Mouse (Mus musculus) ES-Bruce4 (cell line): ENCODE measurements at regions not wholly inside any gene's neighbourhood (a gene's known extent, or its start where the extent isn't known, plus 50 kb on each side); places are given as distances from the start of the nearest gene placed in this dataset.

Experiments
- H3K27ac ChIP-seq: 2 replicates; pipeline ENCODE4 v1.5.1; 2012; ENCODE audit warnings: low read length, inconsistent platforms; ENCODE audit not compliant: insufficient read depth
- H3K27me3 ChIP-seq: 2 replicates; pipeline ENCODE4 v1.6.1; 2012; ENCODE audit warnings: mild to moderate bottlenecking, low read length, inconsistent platforms; ENCODE audit not compliant: control insufficient read depth, poor library complexity, insufficient read depth, severe bottlenecking
- H3K36me3 ChIP-seq: 2 replicates; pipeline ENCODE4 v1.6.1; 2012; ENCODE audit warnings: inconsistent platforms, mild to moderate bottlenecking, low read length, moderate library complexity; ENCODE audit not compliant: control insufficient read depth, poor library complexity, insufficient read depth, severe bottlenecking
- H3K4me1 ChIP-seq: one replicate; pipeline ENCODE4 v1.8.1; 2011; ENCODE audit warnings: low read length; ENCODE audit not compliant: control insufficient read depth, insufficient read depth
- H3K4me3 ChIP-seq: 2 replicates; pipeline ENCODE4 v1.5.1; 2011; ENCODE audit warnings: low read depth, mild to moderate bottlenecking, low read length
- H3K9ac ChIP-seq: 2 replicates; pipeline ENCODE4 v1.6.1; 2012; ENCODE audit warnings: low read depth, mild to moderate bottlenecking, inconsistent platforms; ENCODE audit not compliant: poor library complexity, severe bottlenecking
- H3K9me3 ChIP-seq: replicated peaks from 2 replicates; pipeline ENCODE4 v1.6.1; 2012; ENCODE audit warnings: mild to moderate bottlenecking, low read length, inconsistent platforms; ENCODE audit not compliant: control insufficient read depth, poor library complexity, insufficient read depth, severe bottlenecking
- CTCF ChIP-seq: IDR thresholded peaks from one replicate; pipeline ENCODE4 v1.8.1; 2011; ENCODE audit warnings: low read depth, low read length
- EP300 ChIP-seq: IDR thresholded peaks from 2 replicates; pipeline ENCODE4 v1.6.1; 2011; ENCODE audit warnings: low read depth, low read length; ENCODE audit not compliant: insufficient read depth
- POLR2A ChIP-seq: IDR thresholded peaks from one replicate; pipeline ENCODE4 v1.8.1; 2011; ENCODE audit warnings: low read length; ENCODE audit not compliant: insufficient read depth

DNA sequence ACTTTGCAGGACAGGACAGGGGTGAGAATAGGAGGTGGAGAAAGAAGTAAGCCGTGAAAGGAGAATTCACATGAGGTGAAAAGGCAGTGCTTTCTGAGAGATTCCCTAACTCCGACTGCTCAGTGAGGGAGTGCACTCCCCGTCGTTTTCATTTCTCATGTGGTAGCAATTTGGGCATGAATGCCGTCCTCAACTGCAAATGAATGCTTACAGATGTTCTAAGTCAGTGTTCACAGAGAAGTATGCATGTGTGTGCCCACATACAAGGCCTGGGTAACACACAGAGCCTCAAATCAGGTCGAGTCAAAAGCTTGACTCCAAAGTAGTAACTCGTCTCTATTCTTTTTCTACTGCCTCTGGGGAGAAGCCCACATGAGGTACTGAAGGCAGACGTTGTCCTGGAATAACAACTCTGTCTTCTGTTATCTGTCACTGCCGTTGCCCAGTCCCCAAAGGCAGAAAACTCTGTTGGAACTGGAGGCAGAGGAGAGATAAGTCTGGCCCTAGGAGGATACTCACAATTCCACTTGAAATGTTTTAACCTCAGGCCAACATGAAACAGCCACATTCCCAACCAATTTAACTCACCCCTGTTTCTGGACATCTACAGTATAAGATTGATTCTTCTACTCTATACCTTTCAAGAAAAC lies 318.0 kb downstream of the Gm11361 start:
- no peaks in the 10 kb centered on the region for H3K27me3 ChIP-seq
- no peaks in the 10 kb centered on the region for H3K4me1 ChIP-seq
- H3K4me3 ChIP-seq, result no peak overlapping the region
- TF ChIP-seq CTCF (no peak), POLR2A (no peak), EP300 (no peak)
- H3K9me3 ChIP-seq, result no peaks in the 10 kb centered on the region
- no peaks in the 10 kb centered on the region for H3K36me3 ChIP-seq
- H3K27ac ChIP-seq, result no peak overlapping the region
- no peak overlapping the region for H3K9ac ChIP-seq

DNA sequence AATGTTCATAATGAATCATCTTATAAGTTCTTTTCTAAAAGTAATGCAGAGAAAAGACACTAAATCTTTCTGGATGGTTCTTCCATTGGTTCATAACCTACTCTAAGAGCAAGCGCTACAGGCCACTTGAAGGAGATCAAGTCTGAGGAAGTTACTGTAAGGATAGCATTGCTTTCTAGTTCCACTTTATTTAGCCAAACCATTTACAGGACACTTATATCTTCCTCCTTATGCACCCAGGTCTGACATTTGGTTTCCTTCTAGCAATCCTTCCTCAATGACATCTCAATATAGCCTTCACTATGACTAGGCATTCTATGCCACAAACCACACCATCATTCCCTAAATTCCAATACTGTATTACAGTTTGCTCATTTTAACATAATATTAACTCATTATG lies 316.0 kb downstream of the Gm11361 start:
- Histone ChIP-seq H3K9ac (no peak overlapping the region), H3K27me3 (no peaks in the 10 kb centered on the region), H3K9me3 (no peaks in the 10 kb centered on the region), H3K36me3 (no peaks in the 10 kb centered on the region), H3K27ac (no peak overlapping the region), H3K4me1 (no peaks in the 10 kb centered on the region), H3K4me3 (no peak overlapping the region)
- TF ChIP-seq CTCF (no peak), EP300 (no peak), POLR2A (no peak)

DNA sequence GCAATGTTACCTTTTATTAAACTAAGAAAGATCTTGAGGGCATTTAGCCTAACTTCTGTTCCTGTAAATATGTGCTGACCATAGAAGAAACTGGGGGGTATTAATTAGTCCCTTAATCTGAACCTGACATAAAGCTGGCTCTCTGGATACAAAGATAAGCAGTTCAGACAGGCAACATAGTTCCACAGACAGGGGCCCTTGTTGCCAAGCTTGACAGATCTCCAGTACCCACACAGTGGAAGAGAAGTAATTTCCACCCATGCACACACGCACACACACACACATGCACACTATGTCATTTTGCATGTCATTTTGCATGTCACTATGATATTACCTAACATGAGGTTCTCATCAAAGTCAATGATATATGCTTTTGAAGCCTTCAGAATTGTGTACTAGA lies 315.1 kb downstream of the Gm11361 start:
- no peaks in the 10 kb centered on the region for H3K27me3 ChIP-seq
- H3K9ac ChIP-seq, result no peak overlapping the region
- TF ChIP-seq CTCF, result no peak
- H3K36me3 ChIP-seq, result no peaks in the 10 kb centered on the region
- H3K4me3 ChIP-seq, result no peak overlapping the region
- no peak overlapping the region for H3K27ac ChIP-seq
- no peaks in the 10 kb centered on the region for H3K4me1 ChIP-seq
- H3K9me3 ChIP-seq, result no peaks in the 10 kb centered on the region

DNA sequence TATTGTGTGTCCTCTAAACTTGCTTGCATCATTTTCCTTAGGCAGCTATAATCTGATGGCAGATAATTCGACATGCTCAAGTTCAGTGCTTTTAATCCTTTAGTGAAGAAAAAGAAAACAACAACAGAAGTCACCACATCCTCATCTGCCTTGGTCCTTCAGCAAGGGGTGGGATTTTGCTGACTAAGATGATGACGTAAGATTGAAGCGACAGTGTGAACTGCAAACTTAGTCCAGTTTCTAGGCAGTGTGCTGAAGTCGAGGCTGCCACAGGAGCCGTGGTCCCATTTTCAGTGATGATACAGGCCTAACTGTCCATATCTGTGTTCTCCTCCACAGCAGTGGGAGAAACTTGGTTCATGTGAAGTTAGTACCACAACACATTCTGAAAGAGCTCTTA lies 314.4 kb downstream of the Gm11361 start:
- H3K9me3 ChIP-seq, result no peaks in the 10 kb centered on the region
- TF ChIP-seq EP300, result no peak
- TF ChIP-seq POLR2A, result no peak
- no peak for TF ChIP-seq CTCF
- H3K4me1 ChIP-seq, result no peaks in the 10 kb centered on the region
- H3K9ac ChIP-seq, result no peak overlapping the region
- H3K27me3 ChIP-seq, result no peaks in the 10 kb centered on the region
- no peak overlapping the region for H3K27ac ChIP-seq
- no peaks in the 10 kb centered on the region for H3K36me3 ChIP-seq
- no peak overlapping the region for H3K4me3 ChIP-seq

DNA sequence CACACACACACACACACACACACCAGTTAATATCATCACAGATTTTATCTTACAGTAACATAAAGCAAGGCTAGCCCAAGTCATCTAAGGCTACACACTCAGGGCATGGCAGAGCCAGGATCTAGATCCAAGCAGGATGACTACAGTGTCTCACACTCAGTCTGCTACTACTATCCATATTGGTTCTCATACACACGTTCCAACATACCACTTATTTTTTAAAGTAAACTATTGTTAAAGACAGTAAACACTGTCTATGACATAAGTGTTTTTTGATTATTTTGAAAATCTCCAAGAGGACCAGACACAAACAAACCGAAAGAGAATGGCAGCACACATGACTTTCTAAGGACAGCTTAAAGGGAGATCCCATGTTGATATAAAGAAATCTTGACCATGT lies 306.3 kb downstream of the Gm11361 start:
- H3K36me3 ChIP-seq, result no peaks in the 10 kb centered on the region
- TF ChIP-seq EP300 (no peak), CTCF (no peak), POLR2A (no peak)
- H3K4me1 ChIP-seq, result no peaks in the 10 kb centered on the region
- H3K27ac ChIP-seq, result no peak overlapping the region
- H3K27me3 ChIP-seq, result no peaks in the 10 kb centered on the region
- H3K4me3 ChIP-seq, result no peak overlapping the region
- no peaks in the 10 kb centered on the region; the same call in 1 of the 2 replicates for H3K9me3 ChIP-seq
- H3K9ac ChIP-seq, result no peak overlapping the region

DNA sequence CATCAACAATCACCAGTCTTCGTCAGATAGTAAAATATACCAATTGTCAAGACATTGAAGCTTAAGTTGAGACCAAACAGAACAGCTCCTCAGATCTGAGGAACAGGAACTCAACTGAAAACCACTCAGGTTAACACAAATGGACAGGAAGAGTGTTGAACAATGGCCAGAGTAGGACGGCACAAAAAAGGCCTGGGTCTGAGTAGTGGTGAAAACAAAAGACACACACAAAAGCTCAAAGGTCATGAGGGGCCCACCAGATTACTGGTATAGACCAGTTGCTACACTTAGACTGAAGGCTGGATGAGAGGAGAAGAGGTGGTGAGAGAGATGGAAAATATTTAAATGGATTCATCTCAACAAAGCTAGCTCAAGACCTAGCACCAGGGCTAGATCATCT lies 302.8 kb downstream of the Gm11361 start:
- Histone ChIP-seq H3K4me1 (no peaks in the 10 kb centered on the region), H3K9me3 (no peaks in the 10 kb centered on the region; the same call in 1 of the 2 replicates), H3K36me3 (no peaks in the 10 kb centered on the region), H3K9ac (no peak overlapping the region), H3K27ac (no peak overlapping the region), H3K4me3 (no peak overlapping the region), H3K27me3 (no peaks in the 10 kb centered on the region)
- no peak for TF ChIP-seq CTCF
- no peak for TF ChIP-seq EP300
- no peak for TF ChIP-seq POLR2A
